Mouse (Mus musculus) cortical plate, adult 2 months (tissue): Measurements from ENCODE around the gene Use1. TPM values are rescaled to one million over a fixed set of nuclear protein-coding genes. Genes with fewer than 3 reads are reported as not detected.

Source experiments
- H3K27ac ChIP-seq: fragments of 200-500 bp; 2 replicates; pipeline ENCODE4 v1.5.1; 2012; ENCODE audit warnings: low read length, control low read depth, inconsistent platforms; ENCODE audit not compliant: insufficient read depth
- H3K4me1 ChIP-seq: fragments of 200-500 bp; 2 replicates; pipeline ENCODE4 v1.6.1; 2011; ENCODE audit warnings: low read length; ENCODE audit not compliant: control insufficient read depth, insufficient read depth
- H3K4me3 ChIP-seq: fragments of 200-500 bp; 2 replicates; pipeline ENCODE4 v1.5.1; 2011; ENCODE audit warnings: mild to moderate bottlenecking, low read length, control low read depth; ENCODE audit not compliant: insufficient read depth
- CTCF ChIP-seq: fragments of 200-500 bp; IDR thresholded peaks from 2 replicates; pipeline ENCODE4 v1.5.1; 2011; ENCODE audit warnings: mild to moderate bottlenecking, control low read depth, low read length; ENCODE audit not compliant: insufficient read depth; ENCODE audit errors: extremely low read depth
- POLR2A ChIP-seq: fragments of 200-500 bp; IDR thresholded peaks from 2 replicates; pipeline ENCODE4 v1.6.1; 2011; ENCODE audit warnings: mild to moderate bottlenecking, low read length, control low read depth; ENCODE audit not compliant: insufficient read depth; ENCODE audit errors: extremely low read depth
- polyA plus RNA-seq: library from polyadenylated mRNA; depleted of rRNA; stranded (reverse); fragments of >200 nt; gene quantifications from 2 replicates; pipeline ENCODE4 v1.2.3, GENCODE M21; 2012

The Use1 gene
- polyA plus RNA-seq, 1 experiment, result 181 TPM

DNA sequence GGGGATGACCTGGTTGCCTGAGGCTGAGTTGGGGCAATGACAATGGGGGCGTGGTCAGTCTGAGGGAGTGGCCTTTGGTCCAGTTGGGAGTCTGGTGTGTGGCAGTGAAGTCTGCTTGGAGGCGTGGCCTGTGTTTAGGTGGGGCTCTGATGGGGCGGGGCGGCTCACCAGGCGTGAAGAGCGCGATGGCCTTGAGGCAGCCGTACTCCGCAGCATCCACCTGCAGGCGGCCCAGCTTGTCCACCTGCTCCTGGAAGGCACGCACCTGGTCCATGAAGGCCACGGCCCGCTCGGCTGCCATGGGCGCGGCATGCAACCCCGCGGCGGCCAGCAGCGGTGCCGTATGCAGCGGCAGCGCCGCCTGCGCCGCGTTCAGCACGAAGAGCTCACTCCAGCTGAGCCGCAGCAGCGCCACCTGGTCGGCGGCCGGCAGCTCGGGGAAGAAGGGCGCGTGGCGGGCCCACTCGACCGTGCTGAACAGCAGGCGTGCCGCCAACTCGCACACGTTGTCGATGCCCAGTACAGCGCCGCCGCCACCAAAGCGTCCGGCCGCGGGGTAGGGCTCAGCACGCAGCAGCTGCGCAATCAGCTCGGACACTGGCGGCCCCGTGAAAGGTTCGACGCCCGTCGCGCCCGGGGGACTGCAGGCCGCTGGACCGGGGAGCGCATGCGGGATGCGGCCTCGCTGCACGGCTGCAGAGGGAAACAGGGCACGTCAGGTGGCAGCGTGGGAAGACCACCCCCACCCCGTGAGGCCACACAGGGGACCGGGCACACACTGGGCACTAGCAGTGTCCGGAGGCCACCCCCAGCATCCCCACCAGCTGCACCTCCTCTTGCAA is 9.2 kb downstream of the Use1 start:
- TF ChIP-seq POLR2A (no peak; the same call in 1 of the 2 replicates), CTCF (no peak)
- Histone ChIP-seq H3K4me3 (0 out of 2 replicates have a peak overlapping the region, but pooled peaks have one; percentile 25), H3K4me1 (0 out of 2 replicates have a peak, but pooled peaks cover 2% of the 10 kb centered on the region), H3K27ac (peak overlapping the region; percentile 47; the same call in 1 of the 2 replicates)

- Histone ChIP-seq H3K4me1 (0 out of 2 replicates have a peak, but pooled peaks cover 2% of the 10 kb centered on the region), H3K27ac (no peak overlapping the region), H3K4me3 (0 out of 2 replicates have a peak overlapping the region, but pooled peaks have one; percentile 25)
- TF ChIP-seq POLR2A (no peak), CTCF (no peak)
These were observed 9.9 kb downstream of the Use1 start for GRCm38 (mm10) chr8:71376423-71377030.

DNA sequence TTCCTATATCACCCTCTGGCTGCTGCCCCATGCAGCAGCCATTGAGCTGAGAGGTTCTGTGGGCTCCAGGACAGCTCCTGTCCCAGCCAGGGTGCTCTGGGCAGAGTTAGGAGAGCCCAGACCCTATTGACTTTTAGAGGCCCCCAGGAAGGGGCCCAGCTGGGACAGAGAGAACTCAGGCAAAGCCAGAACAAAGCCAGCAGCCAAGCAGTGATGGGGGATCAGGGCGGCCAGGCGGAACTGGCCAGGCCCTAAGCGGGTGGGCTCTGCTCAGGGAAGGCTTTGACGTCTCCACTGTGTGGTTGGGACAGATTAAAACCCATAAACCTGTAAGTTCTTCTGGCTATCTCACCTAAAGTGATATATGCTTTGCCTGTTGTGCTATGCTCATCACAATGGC is 12.4 kb downstream of the Use1 start:
- TF ChIP-seq CTCF (no peak), POLR2A (no peak)
- Histone ChIP-seq H3K4me1 (0 out of 2 replicates have a peak, but pooled peaks cover 2% of the 10 kb centered on the region), H3K27ac (no peak overlapping the region), H3K4me3 (no peak overlapping the region)

DNA sequence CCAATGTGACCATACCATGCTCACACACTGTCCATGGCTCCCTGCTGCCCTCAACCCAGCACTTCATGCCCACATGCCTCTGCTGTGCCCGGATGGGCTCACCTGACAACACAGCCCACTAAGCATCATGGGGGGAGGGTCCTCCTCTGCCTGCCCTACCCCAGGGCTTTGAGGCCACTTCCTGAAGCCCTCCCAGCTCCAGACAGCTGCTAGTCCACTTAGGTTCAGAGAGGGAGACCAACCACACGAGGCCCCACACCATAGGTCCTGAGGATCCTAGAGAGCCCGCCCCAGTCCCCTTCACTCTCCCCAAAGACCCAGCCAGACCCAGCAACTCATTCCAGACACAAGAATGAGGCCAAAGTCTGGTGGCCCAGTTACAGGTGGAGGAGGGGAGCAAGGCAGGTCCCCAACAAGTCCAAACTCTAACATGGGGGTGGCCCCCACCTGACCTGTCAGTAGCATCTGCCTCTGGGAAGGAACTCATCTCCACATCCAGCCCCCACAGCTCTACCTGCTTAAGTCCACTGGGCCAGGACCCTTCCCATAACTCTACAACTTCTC is 12.9 kb downstream of the Use1 start:
- no peak overlapping the region for H3K27ac ChIP-seq
- TF ChIP-seq POLR2A (no peak), CTCF (no peak)
- peak overlapping the region; percentile 76; the same call in 1 of the 2 replicates for H3K4me3 ChIP-seq
- 0 out of 2 replicates have a peak, but pooled peaks cover 2% of the 10 kb centered on the region for H3K4me1 ChIP-seq

DNA sequence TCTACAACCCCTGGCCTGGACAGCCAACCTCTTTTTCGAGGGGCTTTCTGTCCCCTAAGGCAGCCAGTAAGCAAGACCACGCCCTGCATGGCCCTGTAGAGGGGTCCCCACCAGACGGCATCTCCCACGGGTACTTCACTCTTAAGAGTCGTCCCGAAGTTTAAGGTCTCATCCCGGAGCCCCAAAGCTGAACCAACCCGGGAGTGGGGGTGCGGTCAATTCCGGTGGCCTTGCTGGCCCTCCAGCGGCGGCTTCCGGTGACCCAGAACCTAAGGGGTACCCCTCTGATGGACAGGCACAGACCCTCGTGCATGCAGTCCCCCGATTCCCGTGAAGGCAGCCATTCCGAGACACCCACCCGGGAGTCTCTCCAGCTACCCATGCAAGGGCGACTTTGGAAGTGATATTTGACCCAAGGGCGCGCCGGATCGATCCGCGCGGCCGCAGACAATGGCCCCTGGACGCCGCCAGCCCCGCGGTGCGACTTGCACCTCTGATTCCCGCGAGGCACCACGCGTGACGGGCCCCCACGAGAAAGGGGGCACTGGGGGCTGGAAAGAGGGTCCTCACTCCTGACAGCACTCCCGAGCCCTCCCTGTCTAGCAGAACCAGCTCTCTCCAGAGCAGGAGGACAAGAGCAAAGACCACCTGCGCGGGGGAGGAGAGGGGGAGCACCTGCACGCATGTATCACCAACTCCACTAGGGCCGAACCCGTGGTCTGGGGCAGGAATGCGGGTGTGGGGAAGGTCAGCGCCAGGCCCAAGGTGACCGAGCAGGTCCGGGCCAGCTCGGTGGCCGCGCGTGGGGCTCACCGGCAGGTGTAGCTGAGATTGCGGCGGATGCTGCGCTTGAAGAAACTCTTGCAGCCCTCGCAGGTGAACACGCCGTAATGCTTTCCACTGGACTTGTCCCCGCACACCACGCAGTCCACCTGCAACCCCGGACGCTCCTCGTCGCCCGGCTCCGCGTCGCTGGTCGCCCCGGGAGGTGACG is 13.8 kb downstream of the Use1 start:
- TF ChIP-seq POLR2A (no peak), CTCF (no peak)
- Histone ChIP-seq H3K4me1 (0 out of 2 replicates have a peak, but pooled peaks cover 2% of the 10 kb centered on the region), H3K4me3 (peak overlapping the region; percentile 76), H3K27ac (no peak overlapping the region)

DNA sequence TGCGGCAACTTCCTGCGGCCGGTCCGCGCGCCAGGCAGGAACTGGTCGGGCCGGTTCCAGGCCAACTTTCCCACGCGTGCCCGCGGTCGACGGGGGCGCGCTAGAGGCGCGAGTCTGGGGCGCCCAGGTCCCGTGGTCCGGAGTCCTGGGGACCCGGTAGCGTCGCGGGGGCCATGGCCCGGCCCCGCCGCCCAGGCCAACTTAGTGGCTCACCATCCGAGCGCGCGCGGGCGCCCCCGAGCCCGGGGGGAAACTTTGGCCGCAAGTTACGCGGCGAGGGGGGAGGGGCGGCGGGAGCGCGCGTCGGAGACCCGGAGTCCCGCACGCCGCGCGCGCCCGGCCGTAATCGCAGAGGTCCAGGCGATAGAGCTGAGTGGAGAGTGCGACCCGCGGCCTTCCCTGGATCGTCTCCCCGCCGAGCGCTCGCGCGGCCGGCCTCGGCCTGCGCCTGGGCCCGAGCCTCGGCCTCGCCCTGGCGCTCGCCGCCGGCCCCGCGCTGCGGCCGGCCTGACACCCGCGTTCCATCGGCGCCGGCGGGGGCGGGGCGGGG is 14.8 kb downstream of the Use1 start, which contains the start of gene Nr2f6:
Nr2f6 (minus strand) TSS at position 540 of the 550 bp plus-strand sequence.
- H3K4me3 ChIP-seq, result peak within 1 kb of the TSS; percentile 76
- TF ChIP-seq POLR2A (no peak), CTCF (no peak)

GRCm38 (mm10) chr8:71381971-71382961 is 15.6 kb downstream of the Use1 start:
- no peaks in the 10 kb centered on the region for H3K4me1 ChIP-seq

More for the DNA sequence above, 14.8 kb downstream of the Use1 start, which contains the start of gene Nr2f6:
- Histone ChIP-seq H3K27ac (peak within 1 kb of the TSS; percentile 92), H3K4me1 (no peaks in the 10 kb centered on the region)

GRCm38 (mm10) chr8:71383396-71383795 is 16.7 kb downstream of the Use1 start:
- Histone ChIP-seq H3K27ac (no peak overlapping the region), H3K4me3 (no peak overlapping the region), H3K4me1 (no peaks in the 10 kb centered on the region)
- TF ChIP-seq CTCF (no peak), POLR2A (no peak)

More at GRCm38 (mm10) chr8:71381971-71382961, 15.6 kb downstream of the Use1 start:
- Histone ChIP-seq H3K27ac (0 out of 2 replicates have a peak overlapping the region, but pooled peaks have one; percentile 45), H3K4me3 (peak overlapping the region; percentile 76)
- TF ChIP-seq CTCF (no peak), POLR2A (no peak)
